Mouse (Mus musculus): ENCODE data around the gene Lamp2.
A peak's percentile ranks its signal among the peaks of the same experiment; 100 is the strongest.
"Not testable (repeated sequence)": the region's sequence is repeated elsewhere in the genome, so short reads cannot be mapped to it uniquely, and the experiment has no call there.

Gene Lamp2

GRCm38 (mm10) chrX:38455890-38456634, at the start of gene Lamp2:
Gene Lamp2 (minus strand): TSS chrX:38456454.
- DNase-seq (ENCODE audit: low read depth, low spot score): peak; percentile 89

GRCm38 (mm10) chrX:38504846-38505245, 48.6 kb upstream of the Lamp2 start:
- DNase-seq (ENCODE audit: low read depth, low spot score): no peak

DNA sequence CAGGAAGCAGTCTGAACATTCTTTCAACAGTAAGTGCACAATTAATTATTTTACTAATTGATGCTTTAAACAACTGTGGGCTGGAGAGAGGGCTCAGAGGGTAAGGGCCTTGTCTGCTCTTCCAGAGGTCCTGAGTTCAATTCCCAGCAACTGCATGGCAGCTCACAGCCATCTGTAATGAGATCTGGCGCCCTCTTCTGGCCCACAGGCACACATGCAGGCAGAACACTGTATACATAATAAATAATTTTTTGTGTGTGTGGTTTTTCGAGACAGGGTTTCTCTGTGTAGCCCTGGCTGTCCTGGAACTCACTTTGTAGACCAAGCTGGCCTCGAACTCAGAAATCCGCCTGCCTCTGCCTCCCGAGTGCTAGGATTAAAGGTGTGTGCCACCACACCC, 45.9 kb upstream of the Lamp2 start:
- DNase-seq (ENCODE audit: low read depth, low spot score): peak; percentile 24

- not testable (repeated sequence) for DNase-seq (ENCODE audit: low read depth, low spot score)
Observed at GRCm38 (mm10) chrX:38485464-38485863, 29.2 kb upstream of the Lamp2 start.

DNA sequence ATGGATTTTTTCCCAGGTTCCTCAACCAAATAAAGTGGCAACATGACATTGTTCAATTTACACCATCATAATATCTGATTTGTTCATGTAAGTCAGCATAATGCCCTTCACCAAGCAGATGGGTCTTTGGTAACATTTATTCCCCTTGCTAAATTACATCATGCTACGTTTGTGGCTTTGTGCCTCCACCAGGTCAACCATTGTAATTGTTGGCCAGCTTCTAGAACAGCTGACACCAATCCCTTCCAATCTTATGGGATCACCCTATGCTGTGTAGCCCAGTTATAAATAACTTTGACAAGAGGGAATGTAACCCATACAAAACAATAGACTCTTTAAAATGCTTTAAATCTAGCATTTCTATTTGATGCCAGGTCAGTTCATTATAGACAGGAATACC, 22.3 kb upstream of the Lamp2 start:
- DNase-seq (ENCODE audit: low read depth, low spot score): no peak

- DNase-seq (ENCODE audit: low read depth, low spot score): peak; percentile 74
Observed at GRCm38 (mm10) chrX:38473537-38474299, 17.5 kb upstream of the Lamp2 start.

DNA sequence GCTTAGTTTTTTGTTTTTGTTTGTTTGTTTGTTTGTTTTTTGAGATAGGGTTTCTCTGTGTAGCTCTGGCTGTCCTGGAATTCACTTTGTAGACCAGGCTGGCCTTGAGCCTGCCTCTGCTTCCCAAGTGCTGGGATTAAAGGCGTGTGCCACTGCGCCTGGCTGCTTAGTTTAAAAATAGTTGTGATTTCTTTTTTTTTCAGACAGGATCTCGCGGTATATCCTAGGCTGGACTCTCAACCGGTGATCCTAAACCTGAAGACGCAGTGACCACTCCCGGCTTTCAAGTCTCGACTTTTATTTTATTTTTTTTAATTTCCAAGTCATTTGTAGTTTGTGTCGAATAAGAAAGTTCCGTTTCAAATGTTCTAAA, 16.9 kb upstream of the Lamp2 start:
- no peak for DNase-seq (ENCODE audit: low read depth, low spot score)

- DNase-seq (ENCODE audit: low read depth, low spot score): no peak
Observed at GRCm38 (mm10) chrX:38466236-38466635, 10.0 kb upstream of the Lamp2 start.

DNA sequence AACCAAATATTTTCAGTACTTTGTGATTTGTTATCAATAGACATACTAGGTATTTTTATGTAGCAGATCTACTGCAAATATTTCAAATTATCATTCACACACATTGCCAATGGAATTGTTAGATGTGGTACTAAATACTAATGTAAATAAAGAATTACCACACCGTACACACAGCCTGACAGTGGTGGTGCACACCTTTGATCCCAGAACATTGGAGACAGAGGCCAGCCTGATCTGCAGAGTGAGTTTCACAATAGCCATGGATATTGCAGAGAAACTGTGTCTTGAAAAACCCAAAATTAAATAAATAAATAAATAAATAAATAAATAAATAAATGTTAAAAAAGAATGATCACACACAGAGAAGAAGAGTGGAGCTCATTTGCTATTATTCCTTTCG, 6.9 kb upstream of the Lamp2 start:
- no peak for DNase-seq (ENCODE audit: low read depth, low spot score)

DNA sequence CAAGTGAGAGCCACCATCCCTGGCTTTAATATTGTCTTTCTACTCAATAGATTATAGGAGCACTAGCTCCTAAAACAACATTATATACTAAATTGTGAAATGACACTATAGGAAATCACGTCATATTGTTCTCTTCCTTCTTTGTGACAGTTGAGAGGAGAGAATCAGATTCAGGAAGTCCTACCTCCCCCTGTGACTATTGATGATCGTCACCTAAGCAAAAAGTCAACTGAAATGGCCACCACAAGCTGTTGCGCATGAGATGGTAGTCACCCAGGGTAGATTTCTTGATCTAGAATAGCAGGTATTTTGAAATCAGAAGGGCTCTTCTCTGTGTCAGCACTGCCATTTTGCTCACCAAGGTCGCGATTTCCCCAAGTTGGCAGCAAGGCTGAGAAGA, 5.8 kb upstream of the Lamp2 start:
- DNase-seq (ENCODE audit: low read depth, low spot score): no peak

- DNase-seq (ENCODE audit: low read depth, low spot score): peak; percentile 27
Observed at GRCm38 (mm10) chrX:38460887-38461286, 4.6 kb upstream of the Lamp2 start.

- no peak for DNase-seq (ENCODE audit: low read depth, low spot score)
Observed at GRCm38 (mm10) chrX:38459076-38459475, 2.8 kb upstream of the Lamp2 start.

- DNase-seq (ENCODE audit: low read depth, low spot score): no peak
Observed at GRCm38 (mm10) chrX:38456635-38457006, 367 bp upstream of the Lamp2 start.

- peak; percentile 36 for DNase-seq (ENCODE audit: low read depth, low spot score)
Observed at GRCm38 (mm10) chrX:38455474-38455873, 780 bp downstream of the Lamp2 start.

GRCm38 (mm10) chrX:38454900-38455299, 1.4 kb downstream of the Lamp2 start:
- no peak for DNase-seq (ENCODE audit: low read depth, low spot score)

DNA sequence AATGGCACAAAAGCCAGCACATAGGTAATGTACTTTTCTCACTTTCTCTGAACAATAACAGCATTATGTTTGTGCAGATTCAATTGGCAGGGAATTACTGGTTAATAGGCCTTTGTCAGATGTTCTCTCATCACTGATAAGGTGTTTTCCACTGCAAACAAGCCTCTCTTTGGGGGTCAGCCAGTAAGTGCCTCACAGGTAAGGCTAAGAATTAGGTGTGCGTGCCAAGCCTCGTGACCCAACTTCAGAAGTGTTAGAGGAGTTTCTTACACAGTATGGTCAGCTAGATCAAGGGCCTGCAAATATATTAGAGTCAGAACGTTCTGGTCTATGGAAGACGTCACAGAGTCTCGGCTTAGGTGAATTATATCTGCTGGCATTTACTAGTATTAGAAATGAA, 2.3 kb downstream of the Lamp2 start:
- no peak for DNase-seq (ENCODE audit: low read depth, low spot score)

- no peak for DNase-seq (ENCODE audit: low read depth, low spot score)
Observed at GRCm38 (mm10) chrX:38450476-38450875, 5.8 kb downstream of the Lamp2 start.

- no peak for DNase-seq (ENCODE audit: low read depth, low spot score)
Observed at GRCm38 (mm10) chrX:38445705-38446104, 10.5 kb downstream of the Lamp2 start.

GRCm38 (mm10) chrX:38442425-38442824, 13.8 kb downstream of the Lamp2 start:
- no peak for DNase-seq (ENCODE audit: low read depth, low spot score)

DNA sequence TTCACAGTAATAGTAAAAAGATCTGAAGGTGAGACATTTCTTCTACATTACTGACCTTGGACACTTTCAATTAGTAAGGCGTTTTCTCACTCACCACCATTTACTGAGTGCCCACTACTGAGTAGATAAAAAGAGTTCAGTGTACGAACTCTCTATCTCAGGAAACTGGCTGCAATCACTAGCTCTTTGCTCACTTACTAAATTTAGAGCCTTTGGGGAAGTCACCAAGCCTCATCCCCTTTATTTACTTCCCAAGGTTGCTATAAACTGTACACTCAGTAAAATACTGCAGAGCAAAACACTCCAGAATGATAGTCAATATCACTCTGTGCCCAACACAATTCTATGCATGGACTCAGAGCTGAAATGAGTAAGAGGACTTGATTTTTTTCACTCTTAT, 16.6 kb downstream of the Lamp2 start:
- no peak for DNase-seq (ENCODE audit: low read depth, low spot score)

- peak; percentile 60 for DNase-seq (ENCODE audit: low read depth, low spot score)
Observed at GRCm38 (mm10) chrX:38438147-38438791, 18.0 kb downstream of the Lamp2 start.

DNA sequence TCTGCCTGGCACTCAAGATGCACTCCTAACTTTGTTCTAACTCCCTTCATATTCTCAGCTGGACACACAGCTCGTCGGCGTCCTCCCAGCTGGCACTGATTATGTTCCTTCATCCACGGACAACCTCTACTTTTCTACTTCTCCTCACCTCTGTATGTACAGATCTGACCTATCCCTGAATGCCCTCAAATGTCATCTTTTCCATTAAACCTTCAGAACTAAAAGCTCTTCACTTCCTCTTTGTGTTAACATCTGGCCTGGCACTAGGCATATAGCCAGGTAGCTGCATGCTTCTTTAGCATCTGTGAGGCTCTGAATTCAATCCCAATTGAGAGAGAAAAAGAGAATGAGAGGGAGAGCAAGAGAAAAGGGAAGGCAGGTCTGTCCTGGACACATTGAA, 26.8 kb downstream of the Lamp2 start:
- no peak for DNase-seq (ENCODE audit: low read depth, low spot score)
